Mouse (Mus musculus): Measurements from ENCODE around the gene Serinc2. TPM values are rescaled to one million over a fixed set of nuclear protein-coding genes. Genes with fewer than 3 reads are reported as not detected.

Gene Serinc2
- 42.2 and 66.5 TPM in 2 replicates for polyA plus RNA-seq (2012; rRNA removed)

- no peaks in the 10 kb centered on the region for H3K4me1 ChIP-seq (ENCODE audit: control insufficient read depth, insufficient read depth, low read length)
- 69% methylated on average over 2 of the region's 2 CpGs for WGBS
- no peak for DNase-seq
- TF ChIP-seq CTCF (IDR thresholded peaks at IDR 0.05; ENCODE audit: insufficient read depth, low read length) (no peak), POLR2A (IDR thresholded peaks at IDR 0.05; ENCODE audit: borderline replicate concordance, extremely low read depth, low read depth, low read length) (no peak)
- H3K4me3 ChIP-seq (replicated peaks; ENCODE audit: extremely low read depth, low read depth, low read length): no peak within 1 kb of the TSS
These were observed at the start of gene Serinc2 for GRCm38 (mm10) chr4:130279105-130279504. Gene Serinc2 (minus strand): TSS chr4:130279205.

DNA sequence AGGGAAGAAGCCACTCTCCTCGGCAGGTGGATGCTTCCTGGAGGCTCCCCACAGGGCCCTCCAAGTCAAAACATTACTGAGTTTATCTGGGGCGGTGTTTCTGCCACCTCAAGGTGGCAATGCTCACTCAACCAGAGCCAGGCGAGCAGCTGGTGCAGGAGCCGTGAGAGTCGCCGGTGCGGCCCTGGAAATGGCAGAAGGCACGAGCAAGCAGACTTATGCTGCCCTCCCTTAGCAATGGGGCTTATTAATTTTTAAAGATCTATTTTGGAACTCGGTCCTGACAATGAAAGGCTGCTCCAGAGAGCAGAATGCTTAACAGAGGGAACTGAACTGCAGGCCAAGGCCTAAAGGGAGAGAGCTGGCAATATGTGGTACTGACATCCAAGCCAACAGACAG lies 48.4 kb upstream of the Serinc2 start:
- no peak overlapping the region for H3K4me3 ChIP-seq (replicated peaks; ENCODE audit: extremely low read depth, low read depth, low read length)
- H3K4me1 ChIP-seq (ENCODE audit: control insufficient read depth, insufficient read depth, low read length): no peaks in the 10 kb centered on the region
- no peak for DNase-seq
- 82% methylated on average over 9 of the region's 9 CpGs for WGBS
- TF ChIP-seq CTCF (IDR thresholded peaks at IDR 0.05; ENCODE audit: insufficient read depth, low read length) (no peak), POLR2A (IDR thresholded peaks at IDR 0.05; ENCODE audit: borderline replicate concordance, extremely low read depth, low read depth, low read length) (no peak)

GRCm38 (mm10) chr4:130325446-130325845 lies 46.4 kb upstream of the Serinc2 start:
- no peak for DNase-seq
- no peak for TF ChIP-seq CTCF (IDR thresholded peaks at IDR 0.05; ENCODE audit: insufficient read depth, low read length)
- TF ChIP-seq POLR2A (IDR thresholded peaks at IDR 0.05; ENCODE audit: borderline replicate concordance, extremely low read depth, low read depth, low read length): no peak
- WGBS: 100% methylated on average over 2 of the region's 2 CpGs
- Histone ChIP-seq H3K4me3 (replicated peaks; ENCODE audit: extremely low read depth, low read depth, low read length) (no peak overlapping the region), H3K4me1 (ENCODE audit: control insufficient read depth, insufficient read depth, low read length) (no peaks in the 10 kb centered on the region)

DNA sequence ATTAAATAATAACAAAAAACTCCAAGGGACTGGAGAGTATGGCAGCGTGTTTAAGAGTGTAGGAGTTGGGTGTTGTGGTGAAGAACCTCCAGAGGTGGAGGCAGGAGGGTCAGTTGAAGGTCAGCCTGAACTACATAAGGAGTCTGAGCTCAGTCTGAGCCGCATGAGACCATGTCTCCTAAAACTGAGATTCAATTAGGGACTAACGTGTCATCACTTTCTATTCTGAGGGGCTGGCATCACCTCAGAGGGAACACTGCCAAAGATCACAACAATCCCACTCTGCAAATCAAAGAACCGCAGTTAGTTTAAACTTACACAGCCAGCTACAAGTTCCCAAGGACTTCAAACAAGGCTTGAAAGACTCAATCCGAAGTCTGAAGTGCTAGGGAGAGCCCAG lies 44.6 kb upstream of the Serinc2 start:
- H3K4me3 ChIP-seq (replicated peaks; ENCODE audit: extremely low read depth, low read depth, low read length): no peak overlapping the region
- WGBS: 39% methylated on average over 5 of the region's 5 CpGs
- no peak for TF ChIP-seq POLR2A (IDR thresholded peaks at IDR 0.05; ENCODE audit: borderline replicate concordance, extremely low read depth, low read depth, low read length)
- no peak for TF ChIP-seq CTCF (IDR thresholded peaks at IDR 0.05; ENCODE audit: insufficient read depth, low read length)
- DNase-seq: no peak
- H3K4me1 ChIP-seq (ENCODE audit: control insufficient read depth, insufficient read depth, low read length): no peaks in the 10 kb centered on the region

- Histone ChIP-seq H3K4me1 (ENCODE audit: control insufficient read depth, insufficient read depth, low read length) (no peaks in the 10 kb centered on the region), H3K4me3 (replicated peaks; ENCODE audit: extremely low read depth, low read depth, low read length) (no peak overlapping the region)
- WGBS: 50% methylated on average over 1 of the region's 1 CpGs
- DNase-seq: no peak
- no peak for TF ChIP-seq POLR2A (IDR thresholded peaks at IDR 0.05; ENCODE audit: borderline replicate concordance, extremely low read depth, low read depth, low read length)
- TF ChIP-seq CTCF (IDR thresholded peaks at IDR 0.05; ENCODE audit: insufficient read depth, low read length): no peak
These were observed 44.2 kb upstream of the Serinc2 start for GRCm38 (mm10) chr4:130323165-130323564.

- H3K4me1 ChIP-seq (ENCODE audit: control insufficient read depth, insufficient read depth, low read length): no peaks in the 10 kb centered on the region
- TF ChIP-seq CTCF (IDR thresholded peaks at IDR 0.05; ENCODE audit: insufficient read depth, low read length): no peak
- no peak for TF ChIP-seq POLR2A (IDR thresholded peaks at IDR 0.05; ENCODE audit: borderline replicate concordance, extremely low read depth, low read depth, low read length)
These were observed 43.6 kb upstream of the Serinc2 start for GRCm38 (mm10) chr4:130322567-130322966.

DNA sequence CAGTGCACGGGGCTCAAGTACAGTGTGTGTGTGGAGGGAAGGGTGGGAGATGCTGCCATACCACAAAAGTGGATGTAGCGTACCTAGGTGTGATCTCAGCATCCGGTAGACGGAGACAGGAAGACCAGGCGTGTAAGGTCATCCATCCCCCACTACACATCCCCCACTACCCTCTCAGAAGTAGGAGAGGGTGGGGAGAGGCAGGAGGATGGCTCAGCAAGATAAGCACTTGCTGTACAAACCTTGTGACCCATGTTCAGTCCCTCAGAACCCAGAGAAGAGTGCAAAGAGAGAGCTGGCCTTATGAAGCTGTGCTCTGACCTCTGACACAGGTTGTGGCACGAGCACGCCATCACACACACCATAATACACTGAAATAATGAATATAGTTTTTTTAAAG lies 42.6 kb upstream of the Serinc2 start:
- Histone ChIP-seq H3K4me1 (ENCODE audit: control insufficient read depth, insufficient read depth, low read length) (no peaks in the 10 kb centered on the region), H3K4me3 (replicated peaks; ENCODE audit: extremely low read depth, low read depth, low read length) (no peak overlapping the region)
- no peak for DNase-seq
- no peak for TF ChIP-seq POLR2A (IDR thresholded peaks at IDR 0.05; ENCODE audit: borderline replicate concordance, extremely low read depth, low read depth, low read length)
- no peak for TF ChIP-seq CTCF (IDR thresholded peaks at IDR 0.05; ENCODE audit: insufficient read depth, low read length)
- 87% methylated on average over 7 of the region's 7 CpGs for WGBS

More at GRCm38 (mm10) chr4:130322567-130322966, 43.6 kb upstream of the Serinc2 start:
- no peak for DNase-seq
- whole genome bisulfite sequencing: 76% methylated on average over 7 of the region's 7 CpGs
- no peak overlapping the region for H3K4me3 ChIP-seq (replicated peaks; ENCODE audit: extremely low read depth, low read depth, low read length)

DNA sequence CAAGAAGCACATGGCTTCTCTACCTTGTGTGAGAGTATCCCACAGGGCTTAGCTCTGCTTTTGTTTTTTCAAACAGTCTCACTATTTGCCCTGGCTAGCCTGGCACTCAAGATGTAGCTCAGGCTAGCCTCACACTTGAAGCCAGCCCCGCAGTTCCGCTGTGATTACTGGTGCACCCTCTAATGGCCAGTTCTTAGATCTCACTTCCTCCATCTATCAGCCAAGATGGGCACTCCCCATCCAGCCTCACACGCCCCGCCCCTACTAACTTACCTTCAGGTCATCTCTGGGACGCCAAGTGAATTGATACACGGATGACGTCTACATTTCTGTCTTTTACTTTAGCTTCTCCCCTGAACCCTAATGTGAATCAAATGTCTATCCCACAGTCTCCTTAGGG lies 40.6 kb upstream of the Serinc2 start:
- 85% methylated on average over 7 of the region's 7 CpGs for whole genome bisulfite sequencing

GRCm38 (mm10) chr4:130318122-130318521 lies 39.1 kb upstream of the Serinc2 start:
- TF ChIP-seq CTCF (IDR thresholded peaks at IDR 0.05; ENCODE audit: insufficient read depth, low read length) (no peak), POLR2A (IDR thresholded peaks at IDR 0.05; ENCODE audit: borderline replicate concordance, extremely low read depth, low read depth, low read length) (no peak)
- Histone ChIP-seq H3K4me1 (ENCODE audit: control insufficient read depth, insufficient read depth, low read length) (no peaks in the 10 kb centered on the region), H3K4me3 (replicated peaks; ENCODE audit: extremely low read depth, low read depth, low read length) (no peak overlapping the region)
- 69% methylated on average over 3 of the region's 3 CpGs for WGBS
- no peak for DNase-seq

More for the DNA sequence above, 40.6 kb upstream of the Serinc2 start:
- Histone ChIP-seq H3K4me3 (replicated peaks; ENCODE audit: extremely low read depth, low read depth, low read length) (no peak overlapping the region), H3K4me1 (ENCODE audit: control insufficient read depth, insufficient read depth, low read length) (no peaks in the 10 kb centered on the region)
- TF ChIP-seq POLR2A (IDR thresholded peaks at IDR 0.05; ENCODE audit: borderline replicate concordance, extremely low read depth, low read depth, low read length) (no peak), CTCF (IDR thresholded peaks at IDR 0.05; ENCODE audit: insufficient read depth, low read length) (no peak)
- DNase-seq: no peak

DNA sequence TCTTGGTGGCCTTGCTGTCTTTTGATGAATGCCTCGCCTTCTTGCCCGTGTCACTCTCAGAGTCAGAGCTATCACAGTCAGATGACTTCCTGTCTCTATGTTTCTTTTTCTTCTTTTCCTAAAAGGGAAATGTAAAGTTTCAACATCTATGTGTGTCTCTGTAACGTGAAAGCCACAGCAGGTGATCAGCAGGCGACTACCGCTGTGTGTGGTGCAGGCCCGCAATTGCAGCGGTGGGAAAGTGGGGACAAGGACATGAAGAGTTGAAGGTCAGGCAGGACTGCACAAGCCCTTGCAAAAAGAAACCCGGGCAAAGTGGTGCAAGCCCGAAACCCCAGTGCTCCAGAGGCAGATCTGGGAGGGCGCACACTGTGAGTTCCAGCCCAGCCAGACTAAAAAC lies 37.7 kb upstream of the Serinc2 start:
- no peak for DNase-seq
- Histone ChIP-seq H3K4me3 (replicated peaks; ENCODE audit: extremely low read depth, low read depth, low read length) (no peak overlapping the region), H3K4me1 (ENCODE audit: control insufficient read depth, insufficient read depth, low read length) (no peaks in the 10 kb centered on the region)
- 75% methylated on average over 10 of the region's 10 CpGs for WGBS
- TF ChIP-seq POLR2A (IDR thresholded peaks at IDR 0.05; ENCODE audit: borderline replicate concordance, extremely low read depth, low read depth, low read length) (no peak), CTCF (IDR thresholded peaks at IDR 0.05; ENCODE audit: insufficient read depth, low read length) (no peak)
